Mouse (Mus musculus) ovary, postnatal 36 days (tissue): ENCODE data around the gene Slain2.
"Not testable (repeated sequence)": the region's sequence is repeated elsewhere in the genome, so short reads cannot be mapped to it uniquely, and the experiment has no call there.

Experiments
- DNase-seq: peaks from one replicate; pipeline ENCODE4 v3.0.0; 2022; ENCODE audit warnings: low spot score, mixed read lengths

Gene Slain2

DNA sequence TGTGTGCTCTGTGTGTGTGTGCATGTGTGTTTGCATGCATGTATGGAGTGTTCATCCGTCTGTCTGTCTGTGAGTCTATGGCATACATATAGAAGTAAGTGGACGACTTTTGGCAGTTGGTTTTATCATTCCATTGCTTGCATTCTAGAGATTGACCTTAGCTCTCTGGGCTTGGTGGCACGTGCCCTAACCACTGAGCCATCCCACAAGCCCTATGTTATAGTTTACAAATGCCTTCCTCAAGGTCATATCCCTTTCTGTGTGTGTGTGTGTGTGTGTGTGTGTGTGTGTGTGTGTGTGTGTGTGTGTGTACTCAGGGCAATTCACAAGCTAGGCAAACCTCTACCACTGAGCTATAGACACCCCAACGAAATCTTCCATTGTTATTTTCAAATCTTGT lies 12.2 kb upstream of the Slain2 start:
- no peak for DNase-seq

DNA sequence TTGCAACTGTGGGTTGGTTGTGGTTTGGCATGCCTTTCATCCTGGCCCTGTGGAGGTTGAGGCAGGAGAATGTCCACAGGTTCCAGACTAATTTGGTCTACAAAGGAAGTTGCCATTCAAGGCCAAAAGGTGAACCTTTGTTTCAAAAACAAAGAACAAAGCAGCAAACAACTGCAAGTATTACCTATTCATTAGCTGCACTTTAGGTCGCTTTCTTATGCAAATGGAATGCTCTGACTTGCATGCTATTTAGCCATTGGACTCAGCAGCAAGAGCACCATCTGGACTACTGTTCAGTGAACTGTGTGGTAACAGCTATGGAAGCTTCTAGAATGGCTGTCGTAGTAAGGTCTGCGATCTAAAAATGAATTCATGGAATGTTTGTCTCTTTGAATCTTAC lies 11.8 kb upstream of the Slain2 start:
- DNase-seq, result no peak

DNA sequence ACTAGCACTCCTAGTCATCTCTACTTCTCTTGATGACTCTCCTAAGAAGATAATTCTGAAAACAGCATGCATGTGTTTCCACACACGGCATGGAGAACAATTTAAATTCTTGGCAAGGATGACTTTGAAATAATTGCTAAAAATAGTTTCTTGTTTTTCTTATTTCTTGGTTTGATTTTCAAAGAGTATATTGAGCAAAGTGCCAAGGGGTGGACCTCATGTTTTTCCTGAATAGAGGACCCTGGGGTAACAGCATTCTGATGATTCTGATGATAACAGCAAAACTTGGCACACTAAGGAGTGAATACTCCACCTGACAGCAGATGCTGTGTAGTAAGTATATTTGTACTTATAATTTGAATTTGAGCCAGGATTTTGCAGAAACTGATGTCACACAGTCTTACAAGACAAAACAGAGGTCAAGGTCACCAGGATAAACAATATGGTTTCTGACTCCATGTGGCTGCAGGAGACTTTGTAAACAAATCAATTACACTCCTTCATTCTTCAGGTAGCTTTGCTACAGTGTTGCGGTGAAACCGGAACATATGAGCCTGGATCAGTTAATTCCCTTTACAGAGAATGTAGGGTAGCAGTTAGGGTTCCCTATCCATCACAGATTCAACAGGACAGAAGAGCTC lies 11.1 kb upstream of the Slain2 start:
- no peak for DNase-seq

DNA sequence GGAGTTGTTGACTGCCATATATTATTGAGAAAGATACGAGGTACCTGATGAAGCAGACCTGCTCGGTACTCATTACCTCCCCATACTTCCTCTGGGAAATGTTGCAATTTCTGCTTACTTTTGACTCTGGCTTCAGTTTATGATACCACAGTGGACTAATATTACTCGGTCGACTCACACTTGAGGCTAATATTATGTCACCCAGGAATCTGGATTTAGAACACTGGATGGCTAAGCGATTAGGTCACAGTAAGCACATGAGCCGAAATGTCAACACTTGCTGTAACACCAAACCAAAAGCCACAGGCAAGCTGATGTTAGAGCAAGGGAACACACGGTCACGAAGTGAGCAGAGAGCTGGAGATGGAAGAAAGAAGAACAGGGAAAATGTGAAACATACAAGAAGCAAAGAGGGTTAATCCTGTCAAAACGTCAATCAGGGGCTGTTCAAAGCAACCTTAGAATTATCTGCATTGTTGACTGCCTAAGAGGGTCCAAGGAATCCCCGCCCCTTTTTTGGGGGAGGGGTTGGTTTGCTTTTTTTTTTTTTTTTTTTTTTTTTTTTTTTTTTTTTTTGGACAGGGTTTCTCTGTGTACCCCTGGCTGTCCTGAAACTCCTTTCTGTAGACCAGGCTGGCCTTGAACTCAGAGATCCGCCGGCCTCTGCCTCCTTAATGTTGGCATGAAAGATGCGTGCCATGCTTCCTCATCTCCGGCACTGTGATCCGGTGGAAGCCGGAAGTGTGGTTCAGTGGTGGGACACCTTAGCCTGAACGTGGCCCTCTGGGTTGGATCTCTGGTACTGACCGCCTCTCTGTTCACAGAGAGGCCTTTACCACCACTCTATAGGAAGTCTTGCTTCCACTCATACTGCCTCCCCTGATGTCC lies 9.0 kb upstream of the Slain2 start:
- DNase-seq, result no peak

DNA sequence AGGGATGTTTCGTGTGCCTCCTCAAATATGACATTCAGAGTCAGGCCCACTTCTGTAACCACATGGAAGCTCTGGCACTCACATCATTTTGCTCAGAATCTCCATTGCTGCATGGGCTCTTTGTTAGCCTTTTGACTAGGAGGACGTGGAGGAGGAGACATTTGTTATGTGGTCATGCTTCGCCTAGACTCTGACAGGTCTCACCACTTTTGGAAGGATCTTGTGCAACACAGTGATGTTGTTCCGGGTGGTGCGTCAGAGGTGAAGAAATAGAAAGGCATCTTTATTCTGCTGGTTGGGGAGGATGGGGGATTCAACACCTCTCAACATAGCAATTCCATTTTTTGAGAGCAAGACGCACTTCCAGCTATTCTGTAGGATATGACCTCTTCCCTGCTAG lies 6.7 kb upstream of the Slain2 start:
- DNase-seq, result no peak

DNA sequence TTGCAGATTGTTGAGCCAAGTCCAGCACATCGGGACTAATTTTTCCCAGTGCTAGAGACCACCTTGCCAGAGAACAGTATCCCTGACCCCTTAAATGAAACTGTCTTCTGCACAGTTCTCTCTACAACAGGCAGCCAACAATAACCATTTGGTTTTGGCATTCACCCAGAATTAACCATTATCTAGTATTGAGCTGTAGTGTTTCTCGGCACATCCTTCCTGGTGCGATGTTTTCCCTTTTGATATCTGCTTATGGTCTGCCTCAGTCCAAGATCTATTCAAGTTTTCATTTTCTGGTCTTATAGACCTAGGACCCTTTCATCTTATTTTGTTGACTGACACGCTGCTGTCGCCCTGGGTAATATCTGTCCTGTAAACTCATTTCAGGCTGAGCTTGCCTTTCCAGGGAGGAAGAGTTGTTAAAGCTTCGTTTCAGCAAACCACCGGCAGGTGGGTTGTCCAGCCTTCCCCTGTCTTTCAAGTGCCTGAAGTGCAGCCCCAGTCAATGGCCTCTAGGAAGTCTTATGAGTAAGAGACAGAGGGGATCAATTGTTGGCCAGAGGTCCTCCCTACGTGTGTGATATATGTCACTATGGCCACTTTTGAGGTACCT lies 5.7 kb upstream of the Slain2 start:
- DNase-seq, result no peak

DNA sequence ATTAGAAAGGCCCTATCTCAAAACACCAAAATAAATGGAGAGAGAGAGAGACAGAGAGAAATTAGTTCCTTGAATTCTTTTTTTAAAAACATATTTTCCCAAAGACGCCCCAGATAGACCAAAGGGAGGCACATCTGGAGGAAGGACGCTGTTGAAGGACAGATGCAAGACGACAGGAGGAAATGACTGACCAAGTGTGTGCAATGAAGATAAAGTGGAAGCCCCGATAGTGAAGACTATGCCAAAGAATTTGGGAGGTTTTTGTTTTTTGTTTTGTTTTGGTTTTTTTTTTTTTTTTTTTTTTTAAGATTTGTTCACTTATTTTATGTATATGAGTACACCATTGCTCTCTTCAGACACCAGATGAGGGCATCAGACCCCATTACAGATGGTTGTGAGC lies 4.7 kb upstream of the Slain2 start:
- no peak for DNase-seq

DNA sequence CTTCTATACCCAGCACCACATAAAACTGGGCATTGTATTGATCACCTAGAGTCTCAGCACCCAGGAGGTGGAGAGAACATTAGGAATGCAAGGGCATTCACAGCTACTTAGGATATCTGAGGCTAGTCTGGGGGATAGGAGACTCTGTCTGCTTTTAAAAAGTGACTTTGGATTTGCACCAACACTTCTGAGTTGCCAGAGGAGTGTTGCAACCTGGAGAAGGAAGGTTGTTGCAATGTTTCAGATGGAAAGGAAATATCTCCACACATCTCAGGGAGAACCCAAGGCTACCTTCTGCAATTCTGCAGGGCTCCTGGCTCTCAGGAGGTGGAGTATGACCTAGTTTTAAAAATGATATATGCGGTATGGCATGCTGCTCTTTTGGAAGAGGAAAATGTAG lies 3.7 kb upstream of the Slain2 start:
- DNase-seq, result no peak

DNA sequence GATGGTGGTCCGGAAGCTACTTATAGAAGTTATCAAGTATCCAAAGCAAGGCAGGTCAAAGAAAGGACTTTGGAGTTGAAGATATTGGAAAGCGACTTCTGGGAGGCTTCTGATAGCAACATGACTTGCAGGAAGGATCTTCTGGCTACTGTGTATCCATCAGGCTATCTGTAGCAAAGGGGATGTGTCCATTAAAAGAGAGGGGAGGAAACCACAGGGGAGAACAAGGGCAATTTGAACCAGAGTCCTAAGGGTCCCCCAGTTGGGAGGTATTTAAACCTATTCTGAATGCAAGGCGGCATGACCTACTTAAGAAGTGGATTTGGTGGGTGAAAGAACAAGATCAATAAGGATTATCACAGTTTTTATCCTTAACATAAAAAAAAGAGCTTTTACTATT lies 2.8 kb upstream of the Slain2 start:
- no peak for DNase-seq

DNA sequence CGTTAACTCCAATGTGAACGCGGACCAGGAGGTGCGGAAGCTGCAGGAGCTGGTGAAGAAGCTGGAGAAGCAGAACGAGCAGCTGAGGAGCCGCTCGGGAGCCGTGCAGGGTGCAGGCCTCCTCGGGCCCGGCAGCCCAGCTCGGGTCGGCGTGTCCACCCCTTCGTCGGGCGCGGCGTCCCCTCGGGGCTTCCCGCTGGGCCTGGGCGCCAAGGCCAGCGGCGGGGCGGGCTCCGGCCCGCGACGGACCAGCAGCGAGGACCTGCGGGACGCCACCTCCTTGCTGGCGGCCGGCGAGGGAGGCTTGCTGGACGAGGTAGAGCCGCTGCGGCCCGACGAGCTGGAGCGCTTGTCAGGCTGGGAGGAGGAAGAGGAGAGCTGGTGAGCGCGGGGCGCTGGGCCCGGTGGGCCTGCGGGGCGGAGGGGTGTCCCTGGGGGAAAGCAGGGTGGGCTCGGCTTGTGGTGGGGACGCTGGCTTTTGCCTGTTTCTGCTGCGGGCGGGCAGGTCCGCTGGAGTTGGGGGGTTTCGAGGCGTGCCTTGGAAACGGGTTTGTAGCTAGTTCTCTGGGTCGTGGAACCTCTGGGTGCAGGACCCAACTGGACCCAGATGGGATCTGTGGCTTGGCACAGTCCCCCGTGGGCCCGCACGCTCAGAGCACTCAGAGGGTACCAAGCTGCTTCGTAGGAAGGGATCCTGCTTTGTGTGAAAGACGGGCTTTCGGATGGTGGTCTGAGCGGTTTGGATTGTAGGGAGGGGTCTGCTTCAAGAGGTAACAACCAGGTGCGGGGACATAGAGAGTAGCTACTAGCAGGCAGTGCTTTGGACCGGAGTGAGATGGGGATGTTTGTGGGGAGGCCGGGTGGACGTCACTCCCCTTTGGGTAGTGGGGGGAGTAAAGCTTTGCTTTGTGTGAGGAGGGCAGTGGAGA lies 793 bp downstream of the Slain2 start:
- DNase-seq, result no peak

DNA sequence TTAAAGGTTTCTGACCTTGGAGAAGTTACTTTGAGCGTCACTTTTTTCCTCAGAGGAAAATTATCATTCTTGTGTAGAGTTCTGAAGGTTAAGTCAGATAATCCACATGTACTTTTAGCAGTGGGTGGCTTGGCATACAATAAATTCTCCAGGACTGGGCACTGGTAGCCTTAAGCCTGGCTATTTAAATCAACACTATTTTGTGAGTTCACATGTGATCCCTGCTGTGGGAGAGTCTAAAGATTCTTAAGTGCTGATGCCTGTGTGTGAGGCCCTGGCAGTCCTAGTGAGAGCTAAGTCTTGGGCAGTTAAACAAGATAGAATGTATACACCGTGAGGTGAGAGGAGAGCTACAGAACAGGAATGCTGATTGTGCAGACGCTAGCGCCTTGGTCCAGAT lies 1.9 kb downstream of the Slain2 start:
- DNase-seq, result no peak

DNA sequence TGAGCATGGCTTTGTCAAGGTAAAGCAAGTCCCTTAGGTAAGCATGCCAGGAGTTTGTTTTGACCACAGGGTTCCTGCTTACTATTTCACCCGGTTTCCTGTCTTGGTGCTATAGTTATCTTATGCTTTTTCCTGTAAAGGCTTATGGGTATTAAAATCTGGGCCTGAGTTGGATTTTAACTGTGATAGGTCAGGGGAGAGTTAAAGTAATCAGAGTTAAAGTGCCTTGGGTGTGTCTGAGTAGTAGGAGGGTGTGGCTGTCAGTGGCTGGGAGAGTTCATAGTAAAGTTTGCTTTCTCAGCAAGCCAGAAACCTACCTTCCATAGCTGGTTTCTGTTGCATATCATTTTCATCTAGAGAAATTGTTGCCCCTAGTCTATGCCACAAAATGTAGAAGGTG lies 2.7 kb downstream of the Slain2 start:
- DNase-seq, result no peak

DNA sequence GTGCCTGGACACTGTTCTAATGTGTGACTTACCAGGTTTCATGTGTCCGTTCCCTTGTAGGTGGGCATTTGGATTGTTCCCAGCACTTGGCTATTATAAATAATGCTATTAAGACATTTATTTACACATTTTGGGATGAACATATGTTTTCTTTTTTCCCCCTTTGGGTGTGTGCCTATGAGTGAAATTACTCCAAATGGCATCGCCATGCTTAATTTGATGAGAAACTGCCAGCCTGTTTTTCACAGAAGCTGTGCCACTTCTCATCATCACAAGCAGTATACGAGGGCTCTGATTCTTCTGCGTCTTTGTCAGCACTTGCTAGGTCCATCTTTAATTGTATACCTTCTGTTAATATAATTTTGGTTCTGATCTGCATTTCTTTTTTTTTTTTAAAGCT lies 6.3 kb downstream of the Slain2 start:
- no peak for DNase-seq

DNA sequence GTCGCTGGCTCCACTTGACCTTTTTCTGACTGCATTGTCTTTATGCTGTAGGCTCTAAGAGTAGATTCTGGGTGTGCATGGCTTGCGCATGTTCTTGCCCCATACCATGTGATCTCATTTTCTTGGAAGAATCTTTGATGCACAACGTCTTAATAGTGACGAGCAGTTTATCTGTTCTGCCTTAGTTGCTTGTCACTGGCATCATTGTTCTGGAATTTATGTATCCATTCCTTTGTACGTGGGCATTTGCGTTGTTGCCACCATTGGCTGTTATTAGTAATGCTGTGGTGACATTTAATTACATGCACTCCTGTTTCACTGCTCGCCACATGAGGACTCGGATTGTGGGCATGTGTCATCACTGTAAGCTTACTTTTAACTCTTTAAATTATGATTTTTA lies 7.1 kb downstream of the Slain2 start:
- DNase-seq, result no peak

DNA sequence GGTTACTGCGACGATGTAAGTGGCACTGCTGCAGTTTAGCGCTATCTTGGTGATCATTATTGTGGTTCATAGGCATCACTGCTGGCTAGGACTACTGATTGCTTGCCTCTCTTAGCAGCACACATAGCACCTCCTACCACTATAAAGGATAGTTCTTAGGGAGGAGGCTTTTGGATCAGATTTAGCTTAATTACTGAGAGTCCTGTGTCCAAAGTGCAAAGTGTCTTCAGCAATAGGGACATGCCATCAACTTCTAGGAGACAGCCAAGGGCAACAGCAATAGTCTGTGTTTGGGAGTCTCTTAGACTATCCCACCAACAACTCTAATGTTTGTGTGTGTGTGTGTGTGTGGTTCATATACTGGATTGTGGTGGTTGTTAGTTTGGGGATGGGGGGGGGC lies 8.7 kb downstream of the Slain2 start:
- no peak for DNase-seq

DNA sequence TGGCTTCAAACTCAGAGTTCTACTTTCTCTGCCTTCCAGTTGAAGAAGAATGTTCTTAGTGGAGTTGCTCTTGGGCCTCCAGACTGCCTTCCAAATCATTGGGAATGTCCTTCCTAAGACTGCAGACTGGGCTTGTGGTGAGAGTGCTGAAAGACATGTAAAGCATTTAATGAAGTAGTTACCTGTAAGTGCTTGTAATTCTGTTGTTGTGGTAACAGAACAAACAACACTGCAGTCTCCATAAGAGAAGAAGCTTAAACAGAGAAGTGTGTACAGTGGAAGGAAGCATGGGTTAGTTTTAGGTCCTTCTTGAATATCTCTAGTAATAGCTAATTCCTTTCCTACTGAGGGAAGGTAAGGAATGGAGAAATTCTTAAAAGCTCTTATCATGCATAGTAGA lies 13.0 kb downstream of the Slain2 start:
- no peak for DNase-seq

DNA sequence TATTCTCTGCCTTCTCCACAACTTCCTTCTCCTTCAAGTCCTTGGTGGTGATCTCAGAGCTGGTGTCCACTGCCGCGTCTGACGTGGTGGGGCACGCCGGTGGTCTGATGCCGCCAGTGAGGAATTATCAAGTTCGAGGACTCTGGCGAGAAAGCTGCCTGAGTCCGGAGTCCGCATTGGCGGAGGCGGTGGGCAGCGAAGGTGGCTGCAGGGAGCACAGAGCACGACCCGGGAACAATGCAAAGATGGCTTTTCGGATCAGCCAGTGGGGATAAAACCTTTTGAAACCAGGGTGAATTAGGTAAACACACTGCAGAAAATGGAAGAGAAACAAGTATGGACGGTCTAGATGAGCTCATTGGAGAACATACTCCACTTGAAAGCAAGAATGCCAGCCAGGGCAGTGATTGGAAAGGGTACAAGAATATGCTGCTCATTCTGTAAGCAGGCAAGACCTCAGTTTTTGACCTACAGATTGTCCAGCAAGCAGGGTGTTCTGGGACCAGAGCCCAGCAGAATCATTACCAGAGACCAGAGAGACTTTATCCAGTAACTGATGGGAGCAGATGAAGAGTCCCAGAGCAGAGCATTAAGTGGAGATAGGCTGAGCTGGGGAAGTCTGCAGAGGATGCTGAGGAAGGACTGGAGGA lies 19.0 kb downstream of the Slain2 start:
- no peak for DNase-seq

DNA sequence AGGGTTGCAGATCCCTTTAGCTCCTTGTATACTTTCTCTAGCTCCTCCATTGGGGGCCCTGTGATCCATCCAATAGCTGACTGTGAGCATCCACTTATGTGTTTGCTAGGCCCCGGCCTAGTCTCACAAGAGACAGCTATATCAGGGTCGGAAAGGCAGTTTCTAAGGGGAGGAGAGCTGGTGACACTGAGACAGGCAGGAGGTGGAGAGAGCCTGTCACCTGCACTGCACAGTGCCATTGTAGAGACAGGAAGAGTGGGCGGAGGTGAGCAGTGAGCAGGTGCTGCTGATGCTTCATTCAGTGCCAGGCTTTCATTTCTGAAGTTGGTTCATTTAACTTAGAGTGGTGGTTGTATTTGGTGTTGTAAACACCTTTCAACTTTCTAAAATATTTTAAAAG lies 24.3 kb downstream of the Slain2 start:
- DNase-seq, result not testable (repeated sequence)

DNA sequence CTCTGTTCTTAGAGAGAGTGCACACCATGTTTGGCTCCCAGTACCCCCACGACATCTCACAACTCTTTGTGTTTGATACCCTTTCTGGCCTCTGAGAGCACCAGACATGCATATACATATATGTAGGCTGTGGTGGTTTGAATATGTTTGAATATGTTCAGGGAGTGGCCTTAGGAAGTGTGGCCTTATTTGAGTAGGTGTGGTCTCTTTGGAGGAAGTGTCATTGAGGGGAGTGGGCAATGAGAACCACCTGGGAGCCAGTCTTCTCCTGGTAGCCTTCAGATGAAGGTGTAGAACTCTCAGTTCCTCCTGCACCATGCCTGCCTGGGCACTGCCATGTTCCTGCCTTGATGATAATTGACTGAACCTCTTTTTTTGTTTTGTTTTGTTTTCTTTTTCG lies 25.2 kb downstream of the Slain2 start:
- DNase-seq, result no peak

DNA sequence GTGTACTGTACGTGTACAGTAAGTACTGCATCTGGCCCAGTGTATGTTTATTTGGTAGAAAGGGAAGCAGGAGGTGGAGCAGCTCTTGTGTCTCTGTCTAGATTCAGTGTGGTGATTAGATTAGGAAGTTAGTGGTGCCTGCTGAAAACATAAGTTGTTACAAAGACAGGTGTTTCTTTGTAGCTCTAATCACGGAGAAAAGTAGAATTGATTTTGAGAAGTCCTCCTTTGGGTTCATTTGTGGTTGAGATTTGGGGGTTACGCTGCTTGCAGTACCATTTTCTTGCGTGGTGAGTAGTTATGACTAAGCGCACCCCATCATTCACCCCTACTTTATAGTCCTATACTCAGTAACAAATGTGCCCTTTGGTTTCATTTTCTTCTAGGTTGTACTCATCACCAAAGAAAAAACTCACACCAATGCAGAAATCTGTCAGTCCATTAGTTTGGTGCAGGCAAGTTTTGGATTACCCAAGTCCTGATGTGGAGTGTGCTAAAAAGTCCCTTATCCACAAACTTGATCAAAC lies 26.9 kb downstream of the Slain2 start:
- no peak for DNase-seq

DNA sequence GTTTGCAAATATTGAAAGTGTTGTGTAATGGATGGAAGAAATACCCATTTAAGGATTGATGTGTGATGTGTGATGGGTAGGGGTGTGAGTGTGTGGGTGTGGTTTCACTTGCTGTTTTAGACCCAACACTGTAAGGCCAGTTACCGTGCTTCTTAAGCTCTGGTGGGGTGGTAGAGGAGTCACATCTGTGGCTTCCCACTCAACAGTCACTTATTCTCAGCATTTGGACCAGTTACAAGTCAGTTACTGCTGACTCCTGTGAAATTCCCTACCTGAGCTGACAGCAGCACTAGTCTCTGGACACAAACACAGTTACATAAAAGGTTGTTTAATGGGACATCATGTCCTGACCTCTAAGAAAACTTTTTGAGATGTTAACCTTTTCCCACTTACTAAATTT lies 34.0 kb downstream of the Slain2 start:
- DNase-seq, result no peak

DNA sequence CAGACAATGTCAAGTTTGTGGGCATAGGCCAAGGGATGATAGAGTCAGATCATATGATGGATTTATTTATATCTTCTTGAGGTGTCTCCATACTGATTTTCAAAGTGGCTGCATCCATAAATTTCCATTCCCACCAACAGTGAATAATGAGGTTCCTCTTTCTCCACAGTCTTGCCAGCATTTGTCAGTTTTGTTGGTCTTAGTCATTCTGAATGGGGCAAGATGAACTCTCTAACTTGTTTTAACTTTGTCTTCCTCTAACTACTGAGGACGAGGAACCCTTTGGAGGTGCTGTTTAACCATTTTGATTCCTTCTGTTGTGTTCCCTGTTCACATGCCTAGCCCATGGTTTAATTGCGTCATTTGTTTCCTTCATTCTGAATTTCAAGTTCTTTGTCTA lies 36.1 kb downstream of the Slain2 start:
- DNase-seq, result no peak
